7 mouse cellular contexts compared by ENCODE assay signal in the genomic region with DNA sequence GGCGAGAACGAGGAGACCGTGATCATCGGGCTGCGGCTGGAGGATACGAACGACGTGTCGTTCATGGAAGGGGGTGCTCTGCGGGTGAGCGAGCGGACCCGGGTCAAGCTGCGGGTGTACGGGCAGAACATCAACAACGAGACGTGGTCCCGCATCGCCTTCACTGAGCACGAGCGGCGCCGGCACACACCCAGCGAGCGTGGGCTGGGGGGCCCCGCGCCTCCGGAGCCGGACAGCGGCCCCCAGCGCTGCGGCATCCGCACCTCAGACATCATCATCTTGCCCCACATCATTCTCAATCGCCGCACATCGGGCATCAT. TPM values are rescaled to one million over a fixed set of nuclear protein-coding genes. Genes with fewer than 3 reads are reported as not detected.
A peak's percentile ranks its signal among the peaks of the same experiment; 100 is the strongest.
DNase-seq lines count a peak whose midpoint lies in the region; ATAC-seq lines count a peak whose summit lies in the region.

No protein-coding gene starts in this region.

- no peak for ATAC-seq in lung, embryonic 16.5 days (ENCODE audit: low read depth)
- no peak for ATAC-seq in embryonic facial prominence, embryonic 13.5 days (ENCODE audit: insufficient number of reproducible peaks, insufficient read depth, low FRiP score, low TSS enrichment, low read depth)
- no peak for ATAC-seq in intestine, embryonic 14.5 days (replicated peaks; ENCODE audit: low FRiP score, low TSS enrichment, low read depth)
- ATAC-seq in neural tube, embryonic 13.5 days (ENCODE audit: low read depth), result peak; percentile 20

- peak overlapping the region; percentile 86 for H3K9ac ChIP-seq in lung, embryonic 16.5 days (ENCODE audit: low read length)
- H3K9ac ChIP-seq in embryonic facial prominence, embryonic 13.5 days, result peak overlapping the region; percentile 75
- H3K9ac ChIP-seq in intestine, embryonic 14.5 days (ENCODE audit: low read length), result peak overlapping the region; percentile 63
- peak overlapping the region; percentile 82 for H3K9ac ChIP-seq in neural tube, embryonic 13.5 days

- peak overlapping the region; percentile 92 for H3K4me3 ChIP-seq in lung, embryonic 16.5 days (ENCODE audit: low read length)
- H3K4me3 ChIP-seq in embryonic facial prominence, embryonic 13.5 days, result peak overlapping the region; percentile 77
- H3K4me3 ChIP-seq in intestine, embryonic 14.5 days (ENCODE audit: low read depth, low read length), result peak overlapping the region; percentile 96
- H3K4me3 ChIP-seq in neural tube, embryonic 13.5 days, result peak overlapping the region; percentile 78

- H3K27me3 ChIP-seq in lung, embryonic 16.5 days (ENCODE audit: control insufficient read depth, insufficient read depth, low read depth, low read length), result peaks cover 10% of the 10 kb centered on the region
- peaks cover 49% of the 10 kb centered on the region for H3K27me3 ChIP-seq in embryonic facial prominence, embryonic 13.5 days
- H3K27me3 ChIP-seq in intestine, embryonic 14.5 days (replicated peaks; ENCODE audit: control insufficient read depth, insufficient read depth, low read length), result peaks cover 22% of the 10 kb centered on the region; the same call in 1 of the 2 replicates
- peaks cover 18% of the 10 kb centered on the region for H3K27me3 ChIP-seq in neural tube, embryonic 13.5 days

- H3K4me2 ChIP-seq in lung, embryonic 16.5 days (ENCODE audit: low read depth, low read length), result peak overlapping the region; percentile 96
- peak overlapping the region; percentile 100 for H3K4me2 ChIP-seq in embryonic facial prominence, embryonic 13.5 days
- peak overlapping the region; percentile 86 for H3K4me2 ChIP-seq in intestine, embryonic 14.5 days (ENCODE audit: low read length)
- peak overlapping the region; percentile 97 for H3K4me2 ChIP-seq in neural tube, embryonic 13.5 days

- WGBS in lung, embryonic 16.5 days, result under 1% methylated on average over 36 of the region's 36 CpGs
- under 1% methylated on average over 36 of the region's 36 CpGs for WGBS in embryonic facial prominence, embryonic 13.5 days
- WGBS in intestine, embryonic 14.5 days, result 0% methylated on average over 32 of the region's 36 CpGs
- WGBS in neural tube, embryonic 13.5 days, result under 1% methylated on average over 36 of the region's 36 CpGs

- DNase-seq in lung, postnatal 14 days, result no peak
- no peak for DNase-seq in intestine, embryonic 14.5 days (ENCODE audit: low spot score)
- no peak for DNase-seq in urinary bladder, postnatal 25 days (ENCODE audit: low spot score)
- DNase-seq in right cerebral cortex, postnatal 36 days (ENCODE audit: low spot score in 2 of 2), result no peak

- no peaks in the 10 kb centered on the region for H3K9me3 ChIP-seq in lung, embryonic 16.5 days (ENCODE audit: control insufficient read depth, low read length)
- no peaks in the 10 kb centered on the region for H3K9me3 ChIP-seq in embryonic facial prominence, embryonic 13.5 days
- no peaks in the 10 kb centered on the region for H3K9me3 ChIP-seq in intestine, embryonic 14.5 days (ENCODE audit: control insufficient read depth, low read length)
- no peaks in the 10 kb centered on the region for H3K9me3 ChIP-seq in neural tube, embryonic 13.5 days

- no peak overlapping the region for H3K27ac ChIP-seq in lung, embryonic 16.5 days (ENCODE audit: low read length)
- H3K27ac ChIP-seq in embryonic facial prominence, embryonic 13.5 days, result peak overlapping the region; percentile 72
- H3K27ac ChIP-seq in intestine, embryonic 14.5 days (ENCODE audit: low read depth), result peak overlapping the region; percentile 33; the same call in 1 of the 2 replicates
- H3K27ac ChIP-seq in neural tube, embryonic 13.5 days (replicated peaks), result peak overlapping the region; percentile 94

- H3K36me3 ChIP-seq in lung, embryonic 16.5 days (ENCODE audit: control insufficient read depth, insufficient read depth, low read length), result no peaks in the 10 kb centered on the region
- no peaks in the 10 kb centered on the region for H3K36me3 ChIP-seq in embryonic facial prominence, embryonic 13.5 days
- no peaks in the 10 kb centered on the region for H3K36me3 ChIP-seq in intestine, embryonic 14.5 days (ENCODE audit: control insufficient read depth, insufficient read depth, low read length)
- no peaks in the 10 kb centered on the region for H3K36me3 ChIP-seq in neural tube, embryonic 13.5 days

- H3K4me1 ChIP-seq in lung, embryonic 16.5 days (replicated peaks; ENCODE audit: control insufficient read depth, insufficient read depth, low read length), result peaks cover 21% of the 10 kb centered on the region
- peaks cover 28% of the 10 kb centered on the region for H3K4me1 ChIP-seq in embryonic facial prominence, embryonic 13.5 days
- H3K4me1 ChIP-seq in intestine, embryonic 14.5 days (replicated peaks; ENCODE audit: control insufficient read depth, insufficient read depth, low read length), result peaks cover 9% of the 10 kb centered on the region
- peaks cover 42% of the 10 kb centered on the region for H3K4me1 ChIP-seq in neural tube, embryonic 13.5 days (replicated peaks)

RNA-seq across cellular contexts. Expression of gene Cnnm2, which starts 0.5 kb away (rescaled TPM):
- polyA plus RNA-seq in lung, embryonic 16.5 days (2015; fragmentation: Nextera tagmentation; extraction: Ambion mirVana), result 2.5 and 2.6 TPM in 2 replicates
- polyA plus RNA-seq in embryonic facial prominence, embryonic 13.5 days (2015; fragmentation: Nextera tagmentation; extraction: Ambion mirVana), result 3.4 and 4.6 TPM in 2 replicates
- polyA plus RNA-seq in intestine, embryonic 14.5 days (2014; fragmentation: Nextera tagmentation; extraction: Ambion mirVana), result 1.9 and 2.2 TPM in 2 replicates
- 7.3 and 7.4 TPM in 2 replicates for polyA plus RNA-seq in neural tube, embryonic 13.5 days (2015; fragmentation: Nextera tagmentation; extraction: Ambion mirVana)

RNA-seq across cellular contexts. Expression of gene As3mt, which starts 54.7 kb away (rescaled TPM):
- polyA plus RNA-seq in lung, embryonic 16.5 days (2015; fragmentation: Nextera tagmentation; extraction: Ambion mirVana), result 34.8 and 35.1 TPM in 2 replicates
- 36.6 and 43.3 TPM in 2 replicates for polyA plus RNA-seq in embryonic facial prominence, embryonic 13.5 days (2015; fragmentation: Nextera tagmentation; extraction: Ambion mirVana)
- 45.6 and 50.6 TPM in 2 replicates for polyA plus RNA-seq in intestine, embryonic 14.5 days (2014; fragmentation: Nextera tagmentation; extraction: Ambion mirVana)
- polyA plus RNA-seq in neural tube, embryonic 13.5 days (2015; fragmentation: Nextera tagmentation; extraction: Ambion mirVana), result 42.3 TPM in 2 replicates
